Mouse (Mus musculus) CH12.LX (cell line): ENCODE results near the gene Tmem214. TPM values are rescaled to one million over a fixed set of nuclear protein-coding genes. Genes with fewer than 3 reads are reported as not detected.

ENCODE experiments used
- DNase-seq: peaks from one replicate; pipeline ENCODE4 v3.0.0-alpha.2; 2013; ENCODE audit errors: extremely low read depth
- H3K27ac ChIP-seq: 2 replicates; pipeline ENCODE4 v1.5.1; 2012; ENCODE audit warnings: low read depth, mild to moderate bottlenecking, control low read depth, moderate library complexity; ENCODE audit not compliant: insufficient read depth
- H3K27me3 ChIP-seq: replicated peaks from 2 replicates; pipeline ENCODE3; 2012; ENCODE audit warnings: inconsistent platforms
- H3K36me3 ChIP-seq, 2 experiments: replicated peaks in 1 of 2; 2 replicates each; pipeline versions ENCODE3 to v1.6.1; 2012; ENCODE audit warnings: inconsistent platforms in 1 of 2, low read length in 1 of 2, mild to moderate bottlenecking in 1 of 2, mixed read lengths in 1 of 2, moderate library complexity in 1 of 2; ENCODE audit not compliant: control insufficient read depth in 1 of 2, insufficient read depth in 1 of 2
- H3K4me1 ChIP-seq, 2 experiments: 2 replicates each; pipeline ENCODE4 v1.6.1; 2012; ENCODE audit warnings: inconsistent platforms in 1 of 2, moderate library complexity in 1 of 2; ENCODE audit not compliant: insufficient read depth in 2 of 2, control insufficient read depth in 1 of 2
- H3K4me2 ChIP-seq: 2 replicates; pipeline ENCODE4 v1.6.1; 2012; ENCODE audit warnings: low read depth, mild to moderate bottlenecking, control low read depth; ENCODE audit not compliant: poor library complexity, insufficient read depth, severe bottlenecking
- H3K4me3 ChIP-seq, 3 experiments: fragments of 150-350 bp in 1 of 3; sonication (generic) in 1 of 3; replicated peaks in 1 of 3; 2 replicates each; pipeline versions ENCODE3 to v1.5.1; 2011 to 2012; ENCODE audit warnings: low read depth in 2 of 3, low read length in 2 of 3, mild to moderate bottlenecking in 2 of 3, moderate library complexity in 2 of 3, control low read depth in 1 of 3, improper control_type of control experiment in 1 of 3, inconsistent platforms in 1 of 3, mixed read lengths in 1 of 3; ENCODE audit not compliant: poor library complexity in 1 of 3
- H3K79me2 ChIP-seq: replicated peaks from 2 replicates; pipeline ENCODE4 v1.6.1; 2012; ENCODE audit warnings: mild to moderate bottlenecking, moderate library complexity; ENCODE audit not compliant: control insufficient read depth, poor library complexity, insufficient read depth, severe bottlenecking; ENCODE audit errors: extremely low read depth
- H3K9ac ChIP-seq: 2 replicates; pipeline ENCODE4 v1.6.1; 2012; ENCODE audit warnings: low read depth, mild to moderate bottlenecking, control low read depth, moderate library complexity; ENCODE audit not compliant: insufficient read depth
- H3K9me3 ChIP-seq: replicated peaks from 2 replicates; pipeline ENCODE3; 2012; ENCODE audit warnings: low read length, inconsistent platforms, mixed read lengths
- CHD2 ChIP-seq: IDR thresholded peaks from 2 replicates; pipeline ENCODE4 v1.6.1; 2011; ENCODE audit warnings: low read length, improper control_type of control experiment
- CTCF ChIP-seq, 2 experiments: IDR thresholded peaks in 1 of 2; conservative IDR thresholded peaks in 1 of 2; 2 replicates each; pipeline ENCODE4 v1.5.1; 2011 to 2012; ENCODE audit warnings: low read depth in 2 of 2, low read length in 2 of 2, improper control_type of control experiment in 1 of 2, inconsistent platforms in 1 of 2, mild to moderate bottlenecking in 1 of 2, moderate library complexity in 1 of 2
- E2F4 ChIP-seq: IDR thresholded peaks from 2 replicates; pipeline ENCODE4 v1.6.1; 2011; ENCODE audit warnings: low read depth, low read length, improper control_type of control experiment; ENCODE audit not compliant: insufficient replicate concordance
- ELF1 ChIP-seq: IDR thresholded peaks from 2 replicates; pipeline ENCODE4 v1.6.1; 2014; ENCODE audit warnings: low read depth, mild to moderate bottlenecking, inconsistent platforms, low read length, improper control_type of control experiment
- EP300 ChIP-seq: IDR thresholded peaks from 2 replicates; pipeline ENCODE4 v1.6.1; 2011; ENCODE audit warnings: low read length, improper control_type of control experiment
- ETS1 ChIP-seq: conservative IDR thresholded peaks from 2 replicates; pipeline ENCODE4 v1.6.1; 2012; ENCODE audit warnings: low read depth, mild to moderate bottlenecking, inconsistent platforms, low read length, improper control_type of control experiment, moderate library complexity
- GABPA ChIP-seq: IDR thresholded peaks from 2 replicates; pipeline ENCODE4 v1.6.1; 2012; ENCODE audit warnings: low read depth, low read length, improper control_type of control experiment, inconsistent platforms; ENCODE audit not compliant: insufficient replicate concordance
- HCFC1 ChIP-seq: IDR thresholded peaks from 2 replicates; pipeline ENCODE4 v1.6.1; 2012; ENCODE audit warnings: low read depth, mild to moderate bottlenecking, inconsistent platforms, low read length, improper control_type of control experiment
- IRF4 ChIP-seq: IDR thresholded peaks from 2 replicates; pipeline ENCODE4 v1.6.1; 2014; ENCODE audit warnings: low read depth, mild to moderate bottlenecking, inconsistent platforms, low read length, improper control_type of control experiment
- JUN ChIP-seq: IDR thresholded peaks from 2 replicates; pipeline ENCODE4 v1.6.1; 2011; ENCODE audit warnings: low read depth, mild to moderate bottlenecking, low read length, improper control_type of control experiment, moderate library complexity; ENCODE audit not compliant: insufficient read depth
- JUND ChIP-seq: conservative IDR thresholded peaks from 2 replicates; pipeline ENCODE4 v1.6.1; 2011; ENCODE audit warnings: low read depth, low read length, improper control_type of control experiment
- KAT2A ChIP-seq: IDR thresholded peaks from 2 replicates; pipeline ENCODE4 v1.6.1; 2012; ENCODE audit warnings: low read length, improper control_type of control experiment, inconsistent platforms; ENCODE audit not compliant: insufficient replicate concordance
- MAFK ChIP-seq: IDR thresholded peaks from 2 replicates; pipeline ENCODE4 v1.6.1; 2011; ENCODE audit warnings: low read length, improper control_type of control experiment; ENCODE audit not compliant: insufficient replicate concordance
- MEF2A ChIP-seq: IDR thresholded peaks from 2 replicates; pipeline ENCODE4 v1.6.1; 2014; ENCODE audit warnings: low read depth, mild to moderate bottlenecking, inconsistent platforms, low read length, improper control_type of control experiment, borderline replicate concordance
- MXI1 ChIP-seq: IDR thresholded peaks from 2 replicates; pipeline ENCODE4 v1.6.1; 2011; ENCODE audit warnings: mild to moderate bottlenecking, low read depth, low read length, improper control_type of control experiment
- NELFE ChIP-seq: IDR thresholded peaks from 2 replicates; pipeline ENCODE4 v1.6.1; 2011; ENCODE audit warnings: low read depth, low read length, improper control_type of control experiment
- NRF1 ChIP-seq: IDR thresholded peaks from 2 replicates; pipeline ENCODE4 v1.6.1; 2014; ENCODE audit warnings: low read depth, mild to moderate bottlenecking, inconsistent platforms, low read length, improper control_type of control experiment, moderate library complexity
- PAX5 ChIP-seq: IDR thresholded peaks from 2 replicates; pipeline ENCODE4 v1.6.1; 2012; ENCODE audit warnings: low read length, inconsistent platforms, mixed read lengths
- POLR2AphosphoS2 ChIP-seq: IDR thresholded peaks from 2 replicates; pipeline ENCODE4 v1.6.1; 2011; ENCODE audit warnings: low read depth, low read length, improper control_type of control experiment
- RAD21 ChIP-seq: IDR thresholded peaks from 2 replicates; pipeline ENCODE4 v1.6.1; 2011; ENCODE audit warnings: low read depth, mild to moderate bottlenecking, low read length, improper control_type of control experiment, moderate library complexity
- RCOR1 ChIP-seq: conservative IDR thresholded peaks from 2 replicates; pipeline ENCODE4 v1.6.1; 2012; ENCODE audit warnings: low read depth, mild to moderate bottlenecking, inconsistent platforms, low read length, improper control_type of control experiment
- SIN3A ChIP-seq: IDR thresholded peaks from 2 replicates; pipeline ENCODE4 v1.6.1; 2012; ENCODE audit warnings: low read length, improper control_type of control experiment, inconsistent platforms
- TBP ChIP-seq: conservative IDR thresholded peaks from 2 replicates; pipeline ENCODE4 v1.6.1; 2011; ENCODE audit warnings: low read depth, low read length, improper control_type of control experiment
- TCF12 ChIP-seq: IDR thresholded peaks from 2 replicates; pipeline ENCODE4 v1.6.1; 2014; ENCODE audit warnings: low read depth, mild to moderate bottlenecking, inconsistent platforms, low read length, improper control_type of control experiment
- UBTF ChIP-seq: IDR thresholded peaks from 2 replicates; pipeline ENCODE4 v1.6.1; 2012; ENCODE audit warnings: low read depth, mild to moderate bottlenecking, inconsistent platforms, low read length, improper control_type of control experiment, moderate library complexity
- ZC3H11A ChIP-seq: IDR thresholded peaks from 2 replicates; pipeline ENCODE4 v1.6.1; 2012; ENCODE audit warnings: low read depth, mild to moderate bottlenecking, inconsistent platforms, low read length, improper control_type of control experiment
- ZKSCAN1 ChIP-seq: IDR thresholded peaks from 2 replicates; pipeline ENCODE4 v1.6.1; 2012; ENCODE audit warnings: low read depth, inconsistent platforms, low read length, improper control_type of control experiment, borderline replicate concordance
- ZMIZ1 ChIP-seq: IDR thresholded peaks from 2 replicates; pipeline ENCODE4 v1.6.1; 2012; ENCODE audit warnings: low read depth, mild to moderate bottlenecking, inconsistent platforms, low read length, improper control_type of control experiment
- dilution Hi-C: fragments of 300-500 bp; cut with MboI; formaldehyde crosslinking; loops from 2 replicates; pipeline ENCODE4 v1.14.3; 2020; ENCODE audit warnings: low sequenced_read_pairs; ENCODE audit not compliant: extremely low pct_unique_long_range_greater_than_20kb, extremely low pct_ligation_motif_present
- in situ Hi-C: fragments of 300-500 bp; cut with MboI; formaldehyde crosslinking; loops from 3 replicates; pipeline ENCODE4 v1.14.3; 2019; ENCODE audit warnings: low sequenced_read_pairs, low pct_ligation_motif_present, low pct_unique_long_range_greater_than_20kb, mixed read lengths
- polyA plus RNA-seq: library from polyadenylated mRNA; unstranded; fragments of >175 nt; gene quantifications from 2 replicates; pipeline ENCODE4 v1.2.1, GENCODE M21; 2012; ENCODE audit warnings: low read depth; ENCODE audit not compliant: insufficient read length
- total RNA-seq, 2 experiments: library from RNA; depleted of rRNA; stranded (reverse); fragments of 300-350 nt in 1 of 2; fragments of >200 nt in 1 of 2; gene quantifications; 2 replicates each; pipeline ENCODE4 v1.2.3; 2012 to 2014

The Tmem214 gene
- total and polyA plus RNA-seq, 3 experiments = 28.3 to 35.3 (median 31.9) TPM

GRCm38 (mm10) chr5:30866871-30867270 lies 941 bp upstream of the Tmem214 start (continued):
- TF ChIP-seq ZC3H11A = no peak

DNA sequence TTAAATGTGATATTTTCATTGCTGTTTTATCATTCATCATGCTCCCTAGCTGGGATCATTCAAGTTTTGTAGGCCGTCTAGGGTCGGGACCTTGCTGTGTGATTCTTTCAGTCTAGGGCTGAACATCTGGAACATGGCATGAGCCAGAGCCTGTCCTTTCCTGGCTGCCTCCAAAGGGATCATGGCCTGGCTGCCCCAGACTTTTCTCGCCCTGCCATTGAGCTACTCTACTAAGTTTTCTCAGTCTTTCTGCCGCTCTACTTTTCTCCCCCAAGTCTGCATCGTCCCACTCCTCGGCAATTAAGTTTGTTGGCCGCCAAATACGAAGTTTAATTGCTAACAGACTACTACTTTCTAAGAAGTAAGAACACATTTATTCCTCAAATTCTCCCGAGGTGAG lies 1.2 kb downstream of the Tmem214 start:
- no peak for DNase-seq
- Histone ChIP-seq H3K27ac (no peak overlapping the region), H3K9ac (peak overlapping the region; percentile 44), H3K27me3 (no peaks in the 10 kb centered on the region), H3K79me2 (peaks cover 9% of the 10 kb centered on the region), H3K4me2 (peak overlapping the region; percentile 59), H3K4me1 (peaks cover 13 to 44% of the 10 kb centered on the region in 2 experiments), H3K4me3 (peak overlapping the region in 2 of 3 experiments; percentile 8 to 90), H3K36me3 (peaks cover 29 to 36% of the 10 kb centered on the region in 2 experiments), H3K9me3 (no peaks in the 10 kb centered on the region)
- dilution Hi-C loops (no loop called here), in situ Hi-C loops (no loop called here)
- TF ChIP-seq CHD2 = no peak
- no peak for TF ChIP-seq TCF12

DNA sequence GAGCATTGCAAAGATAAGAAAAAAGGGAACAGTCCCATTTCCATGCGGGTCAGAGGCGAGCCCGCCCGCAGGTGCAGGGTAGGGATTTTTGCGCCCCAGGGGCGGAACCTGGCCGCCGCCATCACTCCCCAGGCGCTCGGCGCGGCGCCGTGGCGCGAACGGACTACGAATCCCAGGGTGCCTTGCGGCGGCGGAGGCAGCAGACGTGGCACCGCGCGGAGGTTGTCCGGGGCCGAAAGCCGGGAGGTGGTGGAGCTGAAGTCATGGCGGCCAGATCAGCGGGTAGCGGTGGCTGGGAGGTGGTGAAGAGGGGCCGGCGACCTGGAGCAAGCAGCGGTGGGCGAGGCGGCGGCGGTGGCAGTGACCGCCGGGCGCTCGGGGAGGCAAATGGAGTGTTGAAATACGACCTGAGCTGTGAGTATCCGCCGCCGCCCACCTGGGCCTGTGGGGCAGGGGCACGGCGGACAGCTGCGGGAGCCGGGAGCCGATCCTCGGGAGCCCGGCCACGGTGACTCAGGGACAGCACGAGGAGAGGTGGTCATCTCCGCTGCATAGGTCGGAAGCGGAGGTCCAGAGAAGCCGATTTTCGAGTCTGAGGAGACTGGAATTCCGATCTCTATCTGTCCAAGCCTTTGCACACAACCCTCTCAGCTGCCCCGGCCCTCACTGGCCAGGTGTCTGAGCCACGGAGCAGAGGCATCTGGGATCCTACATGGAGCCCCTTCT lies 1.8 kb downstream of the Tmem214 start:
- H3K4me1 ChIP-seq = peaks cover 8 to 39% of the 10 kb centered on the region in 2 experiments
- no peaks in the 10 kb centered on the region for H3K27me3 ChIP-seq
- dilution Hi-C loops = no loop called here
- H3K79me2 ChIP-seq = peaks cover 9% of the 10 kb centered on the region
- peaks cover 35 to 42% of the 10 kb centered on the region in 2 experiments for H3K36me3 ChIP-seq
- in situ Hi-C loops = no loop called here
- H3K4me2 ChIP-seq = peak overlapping the region; percentile 97
- peak overlapping the region; percentile 1; the same call in 1 of the 2 replicates for H3K27ac ChIP-seq
- peak overlapping the region; percentile 79 for H3K9ac ChIP-seq
- H3K4me3 ChIP-seq = peak overlapping the region; percentile 77 to 90 (median 77)
- no peaks in the 10 kb centered on the region for H3K9me3 ChIP-seq
- peak; percentile 80 for DNase-seq
- peak; percentile 86 for TF ChIP-seq SIN3A
- peak; percentile 42; the same call in 1 of the 2 replicates for TF ChIP-seq POLR2AphosphoS2
- TF ChIP-seq NELFE = peak; percentile 81
- TF ChIP-seq EP300 = no peak
- TF ChIP-seq GABPA = no peak; the same call in 1 of the 2 replicates
- TF ChIP-seq ZMIZ1 = peak; percentile 86; the same call in 1 of the 2 replicates
- TF ChIP-seq CTCF (conservative IDR thresholded peaks at IDR 0.05 in 1 of 2, IDR thresholded peaks at IDR 0.05 in 1 of 2; ENCODE audit: low read depth in 2 of 2, low read length in 2 of 2) = no peak
- TF ChIP-seq TBP = 0 out of 2 replicates have a peak, but pooled peaks have one; percentile 35
- no peak for TF ChIP-seq JUN
- TF ChIP-seq ETS1 = no peak; the same call in 1 of the 2 replicates
- TF ChIP-seq NRF1 = peak; percentile 68
- TF ChIP-seq MAFK = no peak
- TF ChIP-seq KAT2A = peak; percentile 83; the same call in 1 of the 2 replicates
- TF ChIP-seq RAD21 = no peak
- peak; percentile 98 for TF ChIP-seq HCFC1
- no peak for TF ChIP-seq JUND
- TF ChIP-seq ELF1 = no peak; the same call in 1 of the 2 replicates
- TF ChIP-seq IRF4 = peak; percentile 50
- TF ChIP-seq MEF2A = no peak
- peak; percentile 51 for TF ChIP-seq CHD2
- TF ChIP-seq E2F4 = 0 out of 2 replicates have a peak, but pooled peaks have one; percentile 66
- 0 out of 2 replicates have a peak, but pooled peaks have one; percentile 54 for TF ChIP-seq UBTF
- no peak for TF ChIP-seq RCOR1
- TF ChIP-seq TCF12 = peak; percentile 92
- no peak for TF ChIP-seq PAX5
- peak; percentile 67 for TF ChIP-seq MXI1
- no peak for TF ChIP-seq ZKSCAN1
